Mouse (Mus musculus) ovary, postnatal 36 days (tissue): Measurements from ENCODE around the gene Cd81.
A peak's percentile ranks its signal among the peaks of the same experiment; 100 is the strongest.

Source experiments
- DNase-seq: peaks from one replicate; pipeline ENCODE4 v3.0.0; 2022; ENCODE audit warnings: low spot score, mixed read lengths

Gene Cd81

GRCm38 (mm10) chr7:143070506-143071070, 18.0 kb downstream of the Cd81 start:
- no peak for DNase-seq

GRCm38 (mm10) chr7:143072605-143073004, 20.1 kb downstream of the Cd81 start:
- DNase-seq = no peak

- DNase-seq = no peak
Observed at GRCm38 (mm10) chr7:143073086-143073485, 20.5 kb downstream of the Cd81 start.

- DNase-seq = no peak
Observed at GRCm38 (mm10) chr7:143075394-143075793, 22.9 kb downstream of the Cd81 start.

GRCm38 (mm10) chr7:143077351-143077750, 24.8 kb downstream of the Cd81 start:
- no peak for DNase-seq

GRCm38 (mm10) chr7:143082024-143082423, 29.5 kb downstream of the Cd81 start:
- DNase-seq = no peak

GRCm38 (mm10) chr7:143083708-143084107, 31.2 kb downstream of the Cd81 start:
- DNase-seq = no peak

- DNase-seq = peak; percentile 68
Observed at GRCm38 (mm10) chr7:143086366-143086765, 33.8 kb downstream of the Cd81 start.

GRCm38 (mm10) chr7:143087070-143087579, 34.6 kb downstream of the Cd81 start:
- peak; percentile 56 for DNase-seq

- DNase-seq = no peak
Observed at GRCm38 (mm10) chr7:143093847-143094246, 41.3 kb downstream of the Cd81 start.

- peak; percentile 67 for DNase-seq
Observed at GRCm38 (mm10) chr7:143094592-143095553, 42.3 kb downstream of the Cd81 start, which contains the start of gene Trpm5. Gene Trpm5, minus strand, starts transcription at chr7:143094642.

- no peak for DNase-seq
Observed at GRCm38 (mm10) chr7:143095554-143095907, 43.0 kb downstream of the Cd81 start.

GRCm38 (mm10) chr7:143100759-143101158, 48.2 kb downstream of the Cd81 start:
- no peak for DNase-seq

- no peak for DNase-seq
Observed at GRCm38 (mm10) chr7:143105258-143105897, 52.8 kb downstream of the Cd81 start.

GRCm38 (mm10) chr7:143106062-143106461, 53.5 kb downstream of the Cd81 start, which contains the start of gene Kcnq1:
Gene Kcnq1, plus strand, starts transcription at chr7:143106362.
- no peak for DNase-seq

- peak; percentile 71 for DNase-seq
Observed at GRCm38 (mm10) chr7:143106672-143107465, 54.3 kb downstream of the Cd81 start.

GRCm38 (mm10) chr7:143108200-143108599, 55.7 kb downstream of the Cd81 start:
- peak; percentile 51 for DNase-seq

GRCm38 (mm10) chr7:143108996-143109660, 56.6 kb downstream of the Cd81 start:
- no peak for DNase-seq

GRCm38 (mm10) chr7:143109696-143110095, 57.2 kb downstream of the Cd81 start:
- no peak for DNase-seq

GRCm38 (mm10) chr7:143110803-143111202, 58.3 kb downstream of the Cd81 start:
- DNase-seq = no peak

GRCm38 (mm10) chr7:143111719-143112118, 59.2 kb downstream of the Cd81 start:
- DNase-seq = no peak
